Mouse (Mus musculus) heart, adult 2 months (tissue): Measurements from ENCODE around the gene Lrfn4.

Experiments
- CTCF ChIP-seq: fragments of 200-600 bp; IDR thresholded peaks from 2 replicates; pipeline ENCODE4 v1.8.1; 2022; ENCODE audit warnings: antibody characterized with exemption, mild to moderate bottlenecking, moderate library complexity
- EP300 ChIP-seq: fragments of 200-500 bp; IDR thresholded peaks from 2 replicates; pipeline ENCODE4 v1.6.1; 2011; ENCODE audit warnings: low read depth, low read length, control low read depth; ENCODE audit not compliant: insufficient read depth
- POLR2A ChIP-seq: fragments of 200-500 bp; IDR thresholded peaks from 2 replicates; pipeline ENCODE4 v1.6.1; 2011; ENCODE audit warnings: mild to moderate bottlenecking, low read depth, low read length, control low read depth; ENCODE audit not compliant: insufficient read depth

DNA sequence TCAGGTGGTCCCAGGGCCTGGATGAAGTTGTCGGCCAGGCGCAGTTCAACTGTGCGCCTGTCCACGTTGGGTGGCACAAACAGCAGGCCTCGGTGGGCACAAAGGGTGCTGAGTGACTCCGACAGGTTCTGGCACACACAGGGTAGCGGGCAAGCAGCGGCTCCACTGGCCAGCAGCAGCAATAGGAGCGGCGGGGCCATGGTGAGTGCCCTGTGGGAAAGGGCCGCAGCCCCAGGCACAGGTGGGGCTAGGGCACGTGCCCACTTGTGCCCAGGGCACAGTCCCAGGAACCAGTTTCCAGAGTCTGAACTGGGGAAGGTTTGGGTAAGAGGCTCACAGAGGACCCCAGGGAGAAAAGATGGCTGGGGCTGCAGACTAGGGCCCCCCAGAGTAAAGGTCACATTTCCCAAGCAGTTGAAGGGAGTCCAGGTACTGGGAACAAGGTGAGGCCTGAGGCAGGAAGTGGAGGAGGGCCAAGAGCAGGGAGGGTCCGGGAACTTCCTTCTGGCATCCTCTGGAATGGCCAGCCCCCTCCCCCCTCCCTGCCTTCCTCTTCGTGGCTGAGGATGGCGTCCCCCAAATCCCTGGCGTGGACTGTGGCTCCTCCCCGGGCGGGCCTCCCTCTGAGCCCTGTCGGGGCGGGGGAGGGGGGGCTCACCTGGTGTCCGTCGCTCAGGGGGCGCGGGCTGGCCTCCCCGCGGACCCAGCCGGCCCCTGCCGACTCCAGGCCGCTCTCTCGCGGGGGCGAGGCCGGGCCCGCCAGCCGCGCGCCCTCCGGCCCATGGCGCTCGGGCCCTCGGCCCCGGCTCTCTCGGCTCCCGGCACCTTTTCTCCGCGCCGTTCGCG is 939 bp downstream of the Lrfn4 start:
- TF ChIP-seq POLR2A (no peak), CTCF (no peak), EP300 (no peak)
